Mouse (Mus musculus) C2C12 (cell line): ENCODE data around the gene Gm765.

ENCODE experiments used
- CTCF ChIP-seq: IDR thresholded peaks from one replicate; pipeline ENCODE4 v1.5.1; 2011; ENCODE audit not compliant: control insufficient read depth, insufficient read depth, insufficient read length
- FOSL1 ChIP-seq: IDR thresholded peaks from one replicate; pipeline ENCODE4 v1.8.0; 2011; ENCODE audit warnings: mild to moderate bottlenecking, low read length; ENCODE audit not compliant: poor library complexity, insufficient read depth, severe bottlenecking
- MYOD1 ChIP-seq: IDR thresholded peaks from one replicate; pipeline ENCODE4 v1.6.1; 2011; ENCODE audit warnings: low read depth; ENCODE audit not compliant: control insufficient read depth, insufficient read length
- USF1 ChIP-seq: IDR thresholded peaks from one replicate; pipeline ENCODE4 v1.6.1; 2011; ENCODE audit warnings: low read depth, mild to moderate bottlenecking, control low read depth, moderate library complexity

DNA sequence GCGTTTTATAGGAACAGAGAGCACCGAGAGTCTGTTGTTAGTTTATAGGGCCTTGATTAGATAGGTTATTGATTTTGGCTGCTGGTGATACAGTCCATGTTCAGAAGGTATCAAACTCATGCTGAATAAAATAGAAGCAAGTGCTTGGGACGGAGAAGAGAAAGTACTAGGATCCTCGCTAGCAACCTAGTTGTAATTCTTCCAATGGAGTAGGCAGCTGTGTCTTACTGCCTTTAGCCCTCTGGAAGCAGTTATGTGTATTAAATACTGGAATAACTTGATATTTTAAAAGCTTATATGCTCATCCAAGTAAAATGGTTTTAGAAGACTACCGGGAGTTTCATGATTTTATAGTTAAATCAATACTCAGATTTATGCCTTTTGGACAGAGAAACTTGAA lies 132.3 kb downstream of the Gm765 start:
- TF ChIP-seq CTCF = no peak
- no peak for TF ChIP-seq USF1
- TF ChIP-seq FOSL1 = no peak
- no peak for TF ChIP-seq MYOD1
